Mouse (Mus musculus) neural tube, embryonic 11.5 days (tissue): ENCODE data around the gene Ptp4a2. TPM values are rescaled to one million over a fixed set of nuclear protein-coding genes. Genes with fewer than 3 reads are reported as not detected.

Experiments used
- ATAC-seq: fragments of 200-750 bp; cut with Nextera tagmentation; 2 replicates; pipeline ENCODE4 v1.8.0; 2017; ENCODE audit warnings: moderate number of reproducible peaks, mild to moderate bottlenecking, moderate TSS enrichment, moderate library complexity; ENCODE audit not compliant: insufficient read depth, low FRiP score, low TSS enrichment
- DNase-seq: peaks from one replicate; pipeline ENCODE4 v3.0.0-alpha.2; 2015; ENCODE audit warnings: low spot score
- H3K27ac ChIP-seq: fragments of 300-500 bp; sonication (generic); 2 replicates; pipeline ENCODE4 v1.5.1; 2014; ENCODE audit warnings: low read depth, mild to moderate bottlenecking, low read length
- H3K27me3 ChIP-seq: fragments of 300-500 bp; sonication (generic); 2 replicates; pipeline ENCODE4 v1.6.1; 2014; ENCODE audit warnings: mild to moderate bottlenecking, low read length, mixed read lengths; ENCODE audit not compliant: control insufficient read depth, insufficient read depth
- H3K36me3 ChIP-seq: fragments of 300-500 bp; sonication (generic); 2 replicates; pipeline ENCODE4 v1.6.1; 2014; ENCODE audit warnings: mild to moderate bottlenecking, low read length, moderate library complexity, mixed read lengths; ENCODE audit not compliant: control insufficient read depth, insufficient read depth
- H3K4me1 ChIP-seq: fragments of 300-500 bp; sonication (generic); 2 replicates; pipeline ENCODE4 v1.6.1; 2014; ENCODE audit warnings: low read length, mixed read lengths; ENCODE audit not compliant: control insufficient read depth, insufficient read depth
- H3K4me2 ChIP-seq: fragments of 300-500 bp; sonication (generic); 2 replicates; pipeline ENCODE4 v1.6.1; 2014; ENCODE audit warnings: low read depth, mild to moderate bottlenecking, moderate library complexity
- H3K4me3 ChIP-seq: fragments of 300-500 bp; sonication (generic); 2 replicates; pipeline ENCODE4 v1.5.1; 2014; ENCODE audit warnings: low read depth, low read length
- H3K9ac ChIP-seq: fragments of 300-500 bp; sonication (generic); 2 replicates; pipeline ENCODE4 v1.6.1; 2014; ENCODE audit warnings: mild to moderate bottlenecking, low read length
- H3K9me3 ChIP-seq: fragments of 300-500 bp; sonication (generic); 2 replicates; pipeline ENCODE4 v1.6.1; 2016; ENCODE audit warnings: low read length; ENCODE audit not compliant: control insufficient read depth
- WGBS: fragments of 180-500 bp; shearing (Covaris S2); extraction: QIAGEN DNeasy Blood & Tissue Kit; methylation state at CpG from one replicate; pipeline ENCODE4 v1.1.7; 2014; 5-methylcytosine and 5-hydroxymethylcytosine counted together
- polyA plus RNA-seq: library from polyadenylated mRNA; unstranded; fragments of >200 nt; fragmentation: Nextera tagmentation; extraction: Ambion mirVana; gene quantifications from 2 replicates; pipeline ENCODE4 v1.2.1, GENCODE M21; 2014

Gene Ptp4a2
- polyA plus RNA-seq, 1 experiment from 2014 or later: 316 TPM

DNA sequence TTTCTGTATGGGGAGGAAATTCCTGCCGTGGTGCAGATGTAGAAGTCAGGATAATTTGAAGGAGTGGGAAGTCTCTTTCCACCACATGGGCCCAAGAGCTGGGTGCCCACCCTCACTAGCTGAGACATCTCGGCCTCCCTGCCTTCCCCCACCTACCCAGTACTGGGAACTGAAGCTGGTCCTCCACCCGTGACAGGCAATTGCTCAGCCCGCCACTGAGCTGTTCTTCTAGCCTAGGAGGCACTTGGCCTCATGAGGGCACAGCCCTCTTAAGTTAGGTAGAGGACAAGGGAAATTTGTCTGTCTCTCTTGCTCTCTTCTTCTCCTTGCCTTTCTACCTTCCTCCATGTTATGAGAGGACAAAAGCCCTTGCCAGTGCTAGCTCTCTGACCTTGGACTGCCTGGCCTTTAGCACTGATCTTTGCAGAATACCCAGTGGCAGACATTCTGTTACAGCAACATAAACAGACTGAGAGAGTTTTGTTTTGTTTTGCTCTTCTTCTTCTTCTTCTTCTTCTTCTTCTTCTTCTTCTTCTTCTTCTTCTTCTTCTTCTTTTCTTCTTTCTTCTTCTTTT, 68.3 kb downstream of the Ptp4a2 start:
- 68% methylated on average over 4 of the region's 4 CpGs for WGBS
- H3K27ac ChIP-seq: no peak overlapping the region
- no peak for ATAC-seq

GRCm38 (mm10) chr4:129880615-129881014, 69.6 kb downstream of the Ptp4a2 start:
- Histone ChIP-seq H3K36me3 (no peaks in the 10 kb centered on the region), H3K9me3 (no peaks in the 10 kb centered on the region), H3K4me1 (0 out of 2 replicates have a peak, but pooled peaks cover 4% of the 10 kb centered on the region), H3K4me2 (no peak overlapping the region), H3K27me3 (no peaks in the 10 kb centered on the region), H3K9ac (no peak overlapping the region), H3K4me3 (no peak overlapping the region), H3K27ac (no peak overlapping the region)
- WGBS: 93% methylated on average over 7 of the region's 7 CpGs
- DNase-seq (no peak), ATAC-seq (no peak)

More for the DNA sequence above, 68.3 kb downstream of the Ptp4a2 start:
- H3K4me2 ChIP-seq: no peak overlapping the region
- no peaks in the 10 kb centered on the region for H3K36me3 ChIP-seq
- no peak for DNase-seq
- H3K4me1 ChIP-seq: 0 out of 2 replicates have a peak, but pooled peaks cover 4% of the 10 kb centered on the region
- H3K27me3 ChIP-seq: no peaks in the 10 kb centered on the region
- no peak overlapping the region for H3K4me3 ChIP-seq
- no peaks in the 10 kb centered on the region for H3K9me3 ChIP-seq
- H3K9ac ChIP-seq: no peak overlapping the region

DNA sequence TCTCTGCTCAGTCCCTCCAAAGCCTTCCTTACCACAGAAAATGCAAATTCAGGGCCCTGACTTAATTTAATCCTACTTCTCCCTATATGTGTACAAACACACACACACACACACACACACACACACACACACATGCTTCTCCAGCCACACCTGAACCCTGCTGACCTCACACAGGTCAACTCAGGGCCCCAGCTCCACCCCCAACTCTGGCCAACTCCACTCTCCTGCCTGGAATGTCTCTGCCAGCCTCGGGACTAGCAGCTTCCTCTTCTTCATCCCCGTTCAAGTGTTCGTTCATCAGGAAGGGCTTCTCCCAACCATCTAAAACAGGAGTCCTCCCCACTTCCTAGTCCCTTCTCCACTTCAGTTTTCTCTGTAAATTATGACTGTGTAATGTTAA, 70.6 kb downstream of the Ptp4a2 start:
- WGBS: 44% methylated on average over 3 of the region's 3 CpGs
- H3K4me2 ChIP-seq: no peak overlapping the region
- no peaks in the 10 kb centered on the region for H3K27me3 ChIP-seq
- no peak overlapping the region for H3K27ac ChIP-seq
- no peak overlapping the region for H3K9ac ChIP-seq
- H3K36me3 ChIP-seq: no peaks in the 10 kb centered on the region
- no peaks in the 10 kb centered on the region for H3K9me3 ChIP-seq
- H3K4me3 ChIP-seq: no peak overlapping the region
- DNase-seq (no peak), ATAC-seq (no peak)
- H3K4me1 ChIP-seq: 0 out of 2 replicates have a peak, but pooled peaks cover 4% of the 10 kb centered on the region

DNA sequence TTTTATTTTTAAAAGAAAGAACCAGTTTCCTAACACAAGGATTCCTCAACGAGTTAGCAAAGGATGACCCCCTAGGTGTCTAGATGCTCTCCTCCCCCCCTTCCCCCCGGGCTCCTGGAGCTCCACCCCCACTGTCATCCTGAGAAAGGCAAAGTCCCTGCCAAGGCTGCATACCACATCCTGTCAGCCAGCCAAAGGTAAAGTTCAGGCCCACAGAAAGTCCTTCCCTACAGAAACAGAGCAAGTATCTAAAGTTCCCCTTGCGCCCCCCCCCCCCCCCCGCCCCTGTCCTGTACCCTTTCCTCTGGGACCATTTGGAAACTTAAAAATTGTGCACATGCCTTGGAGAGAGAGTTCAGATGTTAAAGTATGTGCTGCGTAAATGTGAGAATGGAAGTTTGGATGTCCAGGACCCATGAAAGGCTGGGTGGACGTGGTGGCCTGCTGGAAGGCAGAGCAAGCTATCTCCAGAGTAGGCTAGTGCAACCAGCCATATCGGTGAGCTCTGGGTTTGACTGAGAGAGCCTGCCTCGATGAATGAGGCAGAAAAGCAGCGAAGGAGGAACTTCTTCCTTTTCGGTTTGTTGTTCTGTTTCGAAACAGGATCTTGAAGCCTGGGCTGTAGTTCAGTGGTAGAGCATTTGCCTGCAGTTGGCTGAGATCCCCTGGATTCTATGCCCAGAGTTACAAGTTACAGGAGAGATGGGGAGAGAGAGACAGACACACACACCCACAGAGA, 71.7 kb downstream of the Ptp4a2 start:
- 41% methylated on average over 11 of the region's 11 CpGs for WGBS
- H3K36me3 ChIP-seq: no peaks in the 10 kb centered on the region
- no peak overlapping the region for H3K4me3 ChIP-seq
- H3K27ac ChIP-seq: no peak overlapping the region
- DNase-seq (no peak), ATAC-seq (no peak)
- H3K9ac ChIP-seq: no peak overlapping the region
- no peak overlapping the region for H3K4me2 ChIP-seq
- H3K4me1 ChIP-seq: 0 out of 2 replicates have a peak, but pooled peaks cover 3% of the 10 kb centered on the region
- H3K27me3 ChIP-seq: no peaks in the 10 kb centered on the region
- H3K9me3 ChIP-seq: no peaks in the 10 kb centered on the region

DNA sequence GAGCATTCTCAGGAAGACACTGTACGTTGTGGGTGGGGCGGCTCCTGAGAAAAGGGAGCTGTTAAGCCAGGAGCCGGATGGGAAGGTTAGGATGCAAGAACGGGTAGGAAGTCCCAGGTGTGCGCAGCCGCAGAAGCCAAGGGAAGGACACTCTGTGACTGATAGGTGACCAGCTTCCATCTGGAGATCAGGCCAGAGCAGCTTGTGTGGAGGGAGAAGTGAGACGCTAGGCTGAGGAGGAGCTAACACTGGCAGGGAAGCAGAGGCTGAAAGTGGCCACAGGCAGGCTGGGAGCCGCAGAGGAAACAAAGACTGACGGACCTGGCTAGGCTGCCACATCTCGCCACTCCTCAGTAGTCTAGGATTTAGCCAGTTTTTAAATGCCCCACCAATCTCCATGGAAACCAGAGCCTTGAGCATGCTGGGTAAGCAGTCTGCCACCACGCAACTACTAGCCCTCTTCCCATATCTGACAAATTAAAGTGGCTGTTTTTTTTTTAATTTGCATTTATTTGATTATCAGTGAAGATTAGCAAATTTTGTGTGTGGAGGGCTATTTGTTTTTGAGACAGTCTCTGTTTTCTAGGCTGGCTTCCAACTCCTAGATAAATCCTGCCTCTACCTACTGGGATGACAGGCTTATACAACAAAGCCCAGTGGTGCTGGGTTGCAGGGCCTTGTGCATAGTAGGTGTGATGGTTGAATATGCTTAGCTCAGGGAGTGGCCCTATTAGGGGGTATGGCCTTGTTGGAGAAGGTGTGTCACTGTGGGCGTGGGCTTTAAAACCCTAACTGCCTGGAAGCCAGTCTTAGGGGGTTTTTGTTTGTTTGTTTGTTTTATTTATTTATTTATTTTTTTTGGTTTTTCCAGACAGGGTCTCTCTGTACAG, 73.3 kb downstream of the Ptp4a2 start:
- 73% methylated on average over 12 of the region's 12 CpGs for WGBS
- Histone ChIP-seq H3K27me3 (no peaks in the 10 kb centered on the region), H3K9me3 (no peaks in the 10 kb centered on the region), H3K4me2 (no peak overlapping the region), H3K4me1 (no peaks in the 10 kb centered on the region), H3K36me3 (no peaks in the 10 kb centered on the region), H3K9ac (no peak overlapping the region), H3K4me3 (no peak overlapping the region), H3K27ac (no peak overlapping the region)
- DNase-seq: no peak
- ATAC-seq: no peak

- ATAC-seq: no peak
These were observed 78.6 kb downstream of the Ptp4a2 start for GRCm38 (mm10) chr4:129889661-129890060.

GRCm38 (mm10) chr4:129890094-129890493, 79.1 kb downstream of the Ptp4a2 start:
- Histone ChIP-seq H3K9ac (no peak overlapping the region), H3K4me1 (no peaks in the 10 kb centered on the region), H3K9me3 (no peaks in the 10 kb centered on the region), H3K27me3 (no peaks in the 10 kb centered on the region), H3K36me3 (no peaks in the 10 kb centered on the region), H3K27ac (no peak overlapping the region), H3K4me2 (no peak overlapping the region), H3K4me3 (no peak overlapping the region)
- WGBS: 91% methylated on average over 7 of the region's 7 CpGs
- DNase-seq (no peak), ATAC-seq (no peak)

More at GRCm38 (mm10) chr4:129889661-129890060, 78.6 kb downstream of the Ptp4a2 start:
- H3K9ac ChIP-seq: no peak overlapping the region
- no peak overlapping the region for H3K4me3 ChIP-seq
- H3K9me3 ChIP-seq: no peaks in the 10 kb centered on the region
- H3K4me2 ChIP-seq: no peak overlapping the region
- WGBS: 75% methylated on average over 10 of the region's 10 CpGs
- no peak for DNase-seq
- no peaks in the 10 kb centered on the region for H3K4me1 ChIP-seq
- no peaks in the 10 kb centered on the region for H3K36me3 ChIP-seq
- no peaks in the 10 kb centered on the region for H3K27me3 ChIP-seq
- no peak overlapping the region for H3K27ac ChIP-seq

DNA sequence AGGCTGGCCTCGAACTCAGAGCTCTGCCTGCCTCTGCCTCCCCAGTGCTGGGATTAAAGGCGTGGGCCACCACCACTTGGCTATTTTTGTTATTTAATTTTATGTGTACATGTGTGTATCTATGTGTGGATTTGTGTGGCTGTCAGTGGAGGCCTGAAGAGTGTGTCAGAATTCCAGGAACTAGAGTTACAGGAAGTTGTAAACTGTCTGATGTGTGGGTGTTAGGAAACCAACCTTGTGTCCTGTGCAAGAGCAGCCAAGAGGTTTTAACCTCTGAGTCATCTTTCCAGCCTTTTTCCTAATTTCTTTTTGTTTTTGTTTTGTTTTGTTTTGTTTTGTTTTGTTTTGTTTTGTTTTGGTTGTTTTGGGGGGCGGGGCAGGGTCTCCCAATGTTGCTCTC, 83.8 kb downstream of the Ptp4a2 start:
- ATAC-seq (no peak), DNase-seq (no peak)
- Histone ChIP-seq H3K27ac (no peak overlapping the region), H3K4me2 (no peak overlapping the region), H3K4me1 (no peaks in the 10 kb centered on the region), H3K9ac (no peak overlapping the region), H3K27me3 (no peaks in the 10 kb centered on the region), H3K36me3 (no peaks in the 10 kb centered on the region), H3K9me3 (no peaks in the 10 kb centered on the region), H3K4me3 (no peak overlapping the region)
- 94% methylated on average over 3 of the region's 3 CpGs for WGBS
